Mouse (Mus musculus) thymus, adult 2 months (tissue): ENCODE data around the gene Slc38a7.

ENCODE experiments used
- CTCF ChIP-seq: fragments of 200-500 bp; IDR thresholded peaks from 2 replicates; pipeline ENCODE4 v1.5.1; 2012; ENCODE audit warnings: mild to moderate bottlenecking, control low read depth, low read length, moderate library complexity, borderline replicate concordance; ENCODE audit not compliant: control insufficient read depth, poor library complexity, insufficient read depth; ENCODE audit errors: extremely low read depth
- POLR2A ChIP-seq: fragments of 200-500 bp; IDR thresholded peaks from 2 replicates; pipeline ENCODE4 v1.6.1; 2012; ENCODE audit warnings: mild to moderate bottlenecking, low read length, control low read depth, moderate library complexity; ENCODE audit not compliant: control insufficient read depth, poor library complexity, insufficient read depth; ENCODE audit errors: extremely low read depth

DNA sequence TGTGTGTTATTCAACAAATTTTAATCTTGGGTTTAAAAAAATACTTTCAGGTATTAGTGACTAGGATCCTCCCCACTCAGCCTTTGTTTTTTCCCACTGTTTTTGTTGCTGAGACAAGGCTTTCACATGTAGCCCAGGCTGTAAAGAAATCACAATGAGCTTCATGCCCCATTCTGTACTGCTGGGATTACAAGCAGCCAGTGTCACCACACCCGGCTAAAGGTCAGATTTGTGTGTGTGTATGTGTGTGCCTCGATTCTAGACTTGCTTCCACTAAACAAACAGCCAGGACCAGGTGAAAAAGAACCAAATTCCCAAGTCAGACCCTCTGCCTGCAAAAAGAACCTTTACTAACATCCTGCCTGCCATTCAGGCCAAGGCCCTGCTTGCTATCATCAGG lies 47.9 kb downstream of the Slc38a7 start:
- TF ChIP-seq POLR2A (no peak), CTCF (no peak)
